Mouse (Mus musculus): ENCODE data around the gene Dcaf5. TPM values are rescaled to one million over a fixed set of nuclear protein-coding genes. Genes with fewer than 3 reads are reported as not detected.

Gene Dcaf5
- polyA plus RNA-seq, 1 experiment from 2014 or later: 24.3 TPM

DNA sequence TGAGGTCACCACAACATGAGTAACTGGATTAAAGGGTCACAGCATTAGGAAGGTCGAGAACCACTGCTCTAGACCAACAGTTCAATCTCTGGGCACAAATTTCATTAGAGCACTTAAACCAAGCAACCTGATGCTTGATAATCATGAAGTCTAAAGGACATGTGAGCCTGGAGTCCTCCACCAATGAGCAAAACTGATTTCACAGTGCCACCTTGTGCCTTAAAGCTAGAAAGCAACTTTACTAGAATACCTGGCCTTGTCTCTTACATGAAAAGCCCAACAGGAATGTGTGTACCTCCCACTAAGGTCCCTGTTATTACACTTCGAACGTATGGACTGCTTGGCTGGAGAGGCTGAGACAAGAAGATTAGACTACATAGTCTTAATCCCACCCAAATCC, 47.0 kb downstream of the Dcaf5 start:
- DNase-seq (ENCODE audit: low spot score) (peak; percentile 47), ATAC-seq (ENCODE audit: low FRiP score) (no peak)
- no peaks in the 10 kb centered on the region for H3K27me3 ChIP-seq (ENCODE audit: control insufficient read depth, insufficient read depth, low read length)
- no peaks in the 10 kb centered on the region for H3K4me1 ChIP-seq (replicated peaks; ENCODE audit: control insufficient read depth, insufficient read depth, low read length)
- H3K4me3 ChIP-seq (replicated peaks; ENCODE audit: low read length): no peak overlapping the region
- no peak overlapping the region for H3K9ac ChIP-seq
- H3K27ac ChIP-seq: no peak overlapping the region
- no peaks in the 10 kb centered on the region for H3K9me3 ChIP-seq (ENCODE audit: control insufficient read depth, low read length)
- WGBS: 74% methylated on average over 3 of the region's 3 CpGs
- H3K4me2 ChIP-seq (replicated peaks): no peak overlapping the region
- H3K36me3 ChIP-seq (replicated peaks; ENCODE audit: control insufficient read depth, insufficient read depth): peaks cover 34% of the 10 kb centered on the region

DNA sequence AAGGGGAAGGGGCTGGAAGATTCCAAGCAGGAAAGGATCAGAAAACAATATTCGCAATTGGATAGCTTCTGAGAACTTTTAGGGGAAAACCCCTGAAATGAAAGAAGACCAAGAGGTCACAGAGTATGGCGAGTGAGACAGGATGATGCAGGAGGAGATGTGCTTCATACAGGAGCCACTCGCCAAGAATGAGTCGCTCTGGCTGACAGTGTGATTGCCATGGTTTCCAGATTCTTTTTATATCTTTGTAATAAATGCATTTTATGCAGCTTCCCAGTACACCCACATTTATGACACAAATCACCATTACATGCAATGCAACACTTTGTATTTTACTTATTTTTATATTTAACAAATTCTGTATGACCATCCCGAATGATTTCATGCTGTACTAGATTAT, 49.1 kb downstream of the Dcaf5 start:
- no peaks in the 10 kb centered on the region for H3K4me1 ChIP-seq (replicated peaks; ENCODE audit: control insufficient read depth, insufficient read depth, low read length)
- no peak overlapping the region for H3K4me2 ChIP-seq (replicated peaks)
- no peaks in the 10 kb centered on the region for H3K9me3 ChIP-seq (ENCODE audit: control insufficient read depth, low read length)
- ATAC-seq (ENCODE audit: low FRiP score) (no peak), DNase-seq (ENCODE audit: low spot score) (no peak)
- WGBS: 94% methylated on average over 5 of the region's 5 CpGs
- no peak overlapping the region for H3K4me3 ChIP-seq (replicated peaks; ENCODE audit: low read length)
- H3K27ac ChIP-seq: no peak overlapping the region
- H3K9ac ChIP-seq: no peak overlapping the region
- H3K27me3 ChIP-seq (ENCODE audit: control insufficient read depth, insufficient read depth, low read length): no peaks in the 10 kb centered on the region
- H3K36me3 ChIP-seq (replicated peaks; ENCODE audit: control insufficient read depth, insufficient read depth): peaks cover 26% of the 10 kb centered on the region

DNA sequence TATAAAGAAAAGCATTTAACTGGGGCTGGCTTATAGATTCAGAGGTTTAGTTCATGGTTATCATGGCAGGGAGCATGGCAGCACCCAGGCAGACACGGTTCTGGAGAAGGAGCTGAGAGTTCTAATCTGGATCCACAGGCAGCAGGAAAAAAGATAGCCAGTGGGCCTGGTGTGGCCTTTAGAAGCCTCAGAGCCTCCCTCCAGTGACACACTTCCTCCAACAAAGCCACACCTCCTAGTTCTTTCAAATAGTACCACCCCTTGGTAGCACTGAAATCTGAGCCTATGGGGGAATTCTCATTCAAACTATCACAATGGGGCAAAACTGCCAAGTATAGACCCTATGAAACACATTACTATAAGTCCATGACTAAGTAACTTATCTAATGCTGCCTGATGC, 51.0 kb downstream of the Dcaf5 start:
- Histone ChIP-seq H3K4me1 (replicated peaks; ENCODE audit: control insufficient read depth, insufficient read depth, low read length) (no peaks in the 10 kb centered on the region), H3K9me3 (ENCODE audit: control insufficient read depth, low read length) (no peaks in the 10 kb centered on the region), H3K4me3 (replicated peaks; ENCODE audit: low read length) (no peak overlapping the region), H3K4me2 (replicated peaks) (no peak overlapping the region), H3K27me3 (ENCODE audit: control insufficient read depth, insufficient read depth, low read length) (no peaks in the 10 kb centered on the region), H3K36me3 (replicated peaks; ENCODE audit: control insufficient read depth, insufficient read depth) (peaks cover 26% of the 10 kb centered on the region), H3K9ac (no peak overlapping the region), H3K27ac (no peak overlapping the region)
- 85% methylated on average over 1 of the region's 1 CpGs for WGBS
- ATAC-seq (ENCODE audit: low FRiP score): no peak
- DNase-seq (ENCODE audit: low spot score): no peak

DNA sequence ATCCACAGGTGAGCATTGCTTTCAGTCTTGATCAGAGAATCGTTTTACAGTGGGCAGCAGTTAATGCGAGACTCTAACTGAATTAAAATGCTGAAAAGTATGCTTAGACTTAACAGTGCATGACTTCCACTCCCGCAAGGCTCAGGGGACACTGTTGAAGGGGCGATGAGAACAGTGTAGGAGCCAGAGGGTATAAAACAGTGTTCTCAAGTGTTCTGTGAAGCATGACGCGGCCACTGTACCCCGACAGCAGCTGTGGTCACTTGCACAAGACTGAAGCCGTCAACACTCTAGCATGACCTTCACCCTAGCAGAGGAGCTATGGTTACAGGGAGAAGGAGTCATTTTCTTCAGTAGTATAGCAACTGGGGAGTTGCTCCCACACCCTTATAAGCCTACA, 52.9 kb downstream of the Dcaf5 start:
- Histone ChIP-seq H3K36me3 (replicated peaks; ENCODE audit: control insufficient read depth, insufficient read depth) (peaks cover 25% of the 10 kb centered on the region), H3K27ac (no peak overlapping the region), H3K4me1 (replicated peaks; ENCODE audit: control insufficient read depth, insufficient read depth, low read length) (0 out of 2 replicates have a peak, but pooled peaks cover 4% of the 10 kb centered on the region), H3K9me3 (ENCODE audit: control insufficient read depth, low read length) (no peaks in the 10 kb centered on the region), H3K9ac (no peak overlapping the region), H3K27me3 (ENCODE audit: control insufficient read depth, insufficient read depth, low read length) (no peaks in the 10 kb centered on the region), H3K4me2 (replicated peaks) (no peak overlapping the region), H3K4me3 (replicated peaks; ENCODE audit: low read length) (no peak overlapping the region)
- 88% methylated on average over 8 of the region's 8 CpGs for WGBS
- DNase-seq (ENCODE audit: low spot score) (no peak), ATAC-seq (ENCODE audit: low FRiP score) (no peak)

DNA sequence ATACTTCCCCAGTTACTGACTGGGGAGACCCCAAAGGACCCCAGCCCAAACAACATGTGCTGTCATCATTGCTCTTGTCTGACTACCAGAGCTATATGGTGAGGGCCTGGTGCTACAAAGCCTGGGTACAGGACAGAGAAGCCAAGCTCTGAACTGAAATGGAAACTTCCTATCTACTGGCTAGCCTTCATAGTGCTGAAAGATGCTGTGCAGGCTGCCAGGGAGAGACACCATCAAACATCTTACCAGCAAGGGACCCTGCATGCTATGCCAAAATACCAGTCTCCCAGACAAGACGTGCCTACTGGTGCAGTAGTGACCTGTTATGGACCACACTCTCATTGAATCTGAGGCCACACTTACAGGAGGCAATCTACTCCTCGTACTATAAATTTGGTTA, 53.6 kb downstream of the Dcaf5 start:
- DNase-seq (ENCODE audit: low spot score) (no peak), ATAC-seq (ENCODE audit: low FRiP score) (no peak)
- H3K9me3 ChIP-seq (ENCODE audit: control insufficient read depth, low read length): no peaks in the 10 kb centered on the region
- H3K4me3 ChIP-seq (replicated peaks; ENCODE audit: low read length): no peak overlapping the region
- H3K4me2 ChIP-seq (replicated peaks): no peak overlapping the region
- 0 out of 2 replicates have a peak, but pooled peaks cover 4% of the 10 kb centered on the region for H3K4me1 ChIP-seq (replicated peaks; ENCODE audit: control insufficient read depth, insufficient read depth, low read length)
- no peak overlapping the region for H3K27ac ChIP-seq
- 90% methylated on average over 2 of the region's 2 CpGs for WGBS
- H3K27me3 ChIP-seq (ENCODE audit: control insufficient read depth, insufficient read depth, low read length): no peaks in the 10 kb centered on the region
- H3K9ac ChIP-seq: no peak overlapping the region
- H3K36me3 ChIP-seq (replicated peaks; ENCODE audit: control insufficient read depth, insufficient read depth): peaks cover 24% of the 10 kb centered on the region

DNA sequence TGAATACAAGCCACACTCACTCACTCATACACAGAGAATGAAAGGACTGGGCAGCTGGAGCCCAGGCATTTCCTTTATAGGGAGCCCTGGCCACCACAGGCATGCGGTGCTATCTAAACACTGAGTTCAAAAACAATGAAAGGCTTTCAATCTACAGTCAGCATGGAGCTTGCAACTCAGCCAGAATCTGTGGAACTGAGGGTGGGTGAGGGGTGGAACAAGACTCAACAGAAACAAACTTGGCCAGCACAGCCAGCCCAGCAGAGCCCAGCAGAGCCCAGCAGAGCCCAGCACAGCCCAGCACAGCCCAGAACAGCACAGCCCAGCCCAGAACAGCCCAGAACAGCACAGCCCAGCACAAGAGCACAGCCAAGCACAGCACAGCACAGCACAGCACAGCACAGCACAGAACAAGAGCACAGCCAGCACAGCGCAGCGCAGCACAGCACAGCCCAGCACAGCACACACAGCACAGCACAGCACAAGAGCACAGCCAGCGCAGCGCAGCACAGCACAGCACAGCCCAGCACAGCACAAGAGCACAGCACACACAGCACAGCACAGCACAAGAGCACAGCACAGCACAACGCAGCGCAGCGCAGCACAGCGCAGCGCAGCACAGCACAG, 56.5 kb downstream of the Dcaf5 start:
- ATAC-seq (ENCODE audit: low FRiP score): peak; percentile 89; the same call in 1 of the 2 replicates
- peak overlapping the region; percentile 55 for H3K27ac ChIP-seq

DNA sequence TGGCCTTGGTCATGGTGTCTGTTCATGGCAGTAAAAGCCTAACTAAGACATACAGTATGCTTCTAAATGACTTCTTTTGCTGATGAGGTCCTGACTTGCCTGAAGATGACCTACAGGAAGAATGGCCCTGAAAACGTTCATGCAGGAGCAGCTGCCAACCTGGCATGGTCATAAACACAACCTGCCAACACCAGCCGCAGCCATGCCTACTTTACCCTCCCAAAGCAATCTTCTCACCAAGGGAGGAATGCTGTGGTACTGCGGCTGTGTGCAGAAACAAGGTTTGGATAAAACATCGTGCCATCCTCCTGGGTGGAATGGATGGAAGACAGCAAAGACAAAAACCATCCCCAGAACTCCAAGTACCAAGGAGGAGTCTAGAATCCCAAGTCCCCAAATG, 57.0 kb downstream of the Dcaf5 start:
- H3K27me3 ChIP-seq (ENCODE audit: control insufficient read depth, insufficient read depth, low read length): no peaks in the 10 kb centered on the region
- peaks cover 37% of the 10 kb centered on the region for H3K36me3 ChIP-seq (replicated peaks; ENCODE audit: control insufficient read depth, insufficient read depth)
- DNase-seq (ENCODE audit: low spot score) (peak; percentile 31), ATAC-seq (ENCODE audit: low FRiP score) (no peak)
- WGBS: 61% methylated on average over 4 of the region's 4 CpGs
- no peaks in the 10 kb centered on the region for H3K9me3 ChIP-seq (ENCODE audit: control insufficient read depth, low read length)
- peak overlapping the region; percentile 55; the same call in 1 of the 2 replicates for H3K27ac ChIP-seq
- H3K9ac ChIP-seq: no peak overlapping the region
- 0 out of 2 replicates have a peak, but pooled peaks cover 4% of the 10 kb centered on the region for H3K4me1 ChIP-seq (replicated peaks; ENCODE audit: control insufficient read depth, insufficient read depth, low read length)
- H3K4me3 ChIP-seq (replicated peaks; ENCODE audit: low read length): no peak overlapping the region
- no peak overlapping the region for H3K4me2 ChIP-seq (replicated peaks)

More for the DNA sequence above, 56.5 kb downstream of the Dcaf5 start:
- 0 out of 2 replicates have a peak, but pooled peaks cover 4% of the 10 kb centered on the region for H3K4me1 ChIP-seq (replicated peaks; ENCODE audit: control insufficient read depth, insufficient read depth, low read length)
- H3K9ac ChIP-seq: no peak overlapping the region
- no peaks in the 10 kb centered on the region for H3K9me3 ChIP-seq (ENCODE audit: control insufficient read depth, low read length)
- 86% methylated on average over 10 of the region's 10 CpGs for WGBS
- H3K4me2 ChIP-seq (replicated peaks): no peak overlapping the region
- peaks cover 33% of the 10 kb centered on the region for H3K36me3 ChIP-seq (replicated peaks; ENCODE audit: control insufficient read depth, insufficient read depth)
- DNase-seq (ENCODE audit: low spot score): peak; percentile 64
- no peak overlapping the region for H3K4me3 ChIP-seq (replicated peaks; ENCODE audit: low read length)
- H3K27me3 ChIP-seq (ENCODE audit: control insufficient read depth, insufficient read depth, low read length): no peaks in the 10 kb centered on the region

DNA sequence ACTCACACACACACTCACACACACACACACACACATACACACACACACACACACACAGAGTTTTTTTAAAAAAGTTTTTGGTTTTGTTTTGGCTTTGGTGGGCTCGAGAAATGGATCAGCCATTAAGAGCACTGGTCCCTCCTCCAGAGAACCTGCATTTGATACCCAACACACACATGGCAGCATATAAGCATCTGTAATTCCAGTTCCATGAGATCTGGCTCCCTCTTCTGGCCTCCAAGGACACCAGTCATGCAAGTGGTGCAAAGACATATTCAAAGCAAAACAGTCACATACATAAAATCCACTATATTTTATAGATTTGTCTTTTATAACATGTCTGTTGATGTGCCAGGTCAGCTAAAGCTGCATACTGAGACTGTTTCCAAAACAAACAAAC, 58.8 kb downstream of the Dcaf5 start:
- Histone ChIP-seq H3K4me2 (replicated peaks) (no peak overlapping the region), H3K27me3 (ENCODE audit: control insufficient read depth, insufficient read depth, low read length) (no peaks in the 10 kb centered on the region), H3K4me1 (replicated peaks; ENCODE audit: control insufficient read depth, insufficient read depth, low read length) (0 out of 2 replicates have a peak, but pooled peaks cover 4% of the 10 kb centered on the region), H3K36me3 (replicated peaks; ENCODE audit: control insufficient read depth, insufficient read depth) (peaks cover 50% of the 10 kb centered on the region), H3K4me3 (replicated peaks; ENCODE audit: low read length) (no peak overlapping the region), H3K9ac (no peak overlapping the region), H3K9me3 (ENCODE audit: control insufficient read depth, low read length) (no peaks in the 10 kb centered on the region), H3K27ac (no peak overlapping the region)
- DNase-seq (ENCODE audit: low spot score) (peak; percentile 41), ATAC-seq (ENCODE audit: low FRiP score) (no peak)
- WGBS: 61% methylated on average over 1 of the region's 1 CpGs

DNA sequence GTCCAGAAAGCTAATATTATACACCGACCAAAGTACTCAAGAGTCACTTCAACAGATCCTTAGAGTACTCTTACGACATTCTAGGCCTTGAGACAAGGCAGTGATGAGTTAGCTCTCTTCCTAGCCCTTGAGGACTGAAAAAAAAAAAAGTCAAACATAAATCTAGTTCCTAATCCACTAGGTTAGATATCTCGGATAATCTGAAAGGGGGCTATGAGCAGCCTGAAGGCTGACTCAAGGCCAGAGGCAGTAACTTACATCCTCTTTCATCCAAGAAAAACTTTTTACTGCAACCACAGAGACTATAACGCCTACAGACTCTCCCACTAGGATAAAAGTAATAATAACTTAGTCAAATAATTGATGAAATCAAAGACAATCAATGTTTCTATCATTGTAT, 60.7 kb downstream of the Dcaf5 start:
- no peak overlapping the region for H3K9ac ChIP-seq
- H3K27ac ChIP-seq: no peak overlapping the region
- H3K36me3 ChIP-seq (replicated peaks; ENCODE audit: control insufficient read depth, insufficient read depth): peaks cover 53% of the 10 kb centered on the region
- no peaks in the 10 kb centered on the region for H3K9me3 ChIP-seq (ENCODE audit: control insufficient read depth, low read length)
- no peak overlapping the region for H3K4me2 ChIP-seq (replicated peaks)
- DNase-seq (ENCODE audit: low spot score) (no peak), ATAC-seq (ENCODE audit: low FRiP score) (no peak)
- H3K4me1 ChIP-seq (replicated peaks; ENCODE audit: control insufficient read depth, insufficient read depth, low read length): 0 out of 2 replicates have a peak, but pooled peaks cover 4% of the 10 kb centered on the region
- H3K27me3 ChIP-seq (ENCODE audit: control insufficient read depth, insufficient read depth, low read length): no peaks in the 10 kb centered on the region
- 95% methylated on average over 4 of the region's 4 CpGs for WGBS
- H3K4me3 ChIP-seq (replicated peaks; ENCODE audit: low read length): no peak overlapping the region

DNA sequence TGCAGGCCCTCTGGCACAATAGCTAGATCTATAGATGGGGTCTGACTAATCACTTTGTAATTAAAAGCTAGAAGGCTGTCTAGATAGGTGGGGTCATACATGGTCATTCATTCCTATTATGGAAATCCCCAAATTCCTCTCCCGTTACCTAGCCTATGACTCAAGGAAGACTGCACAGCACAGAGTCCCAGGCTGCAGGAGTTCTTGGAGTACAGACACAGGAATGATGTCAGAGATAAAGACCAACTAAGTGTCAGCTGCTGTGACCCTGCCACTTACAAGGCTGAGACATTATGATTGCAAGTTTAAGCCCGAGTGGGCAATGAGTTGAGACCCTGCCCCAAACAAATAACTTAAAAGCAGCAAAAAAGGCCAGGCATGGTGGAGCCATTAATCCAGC, 61.7 kb downstream of the Dcaf5 start:
- no peak overlapping the region for H3K4me2 ChIP-seq (replicated peaks)
- peaks cover 53% of the 10 kb centered on the region for H3K36me3 ChIP-seq (replicated peaks; ENCODE audit: control insufficient read depth, insufficient read depth)
- no peak overlapping the region for H3K4me3 ChIP-seq (replicated peaks; ENCODE audit: low read length)
- no peaks in the 10 kb centered on the region for H3K27me3 ChIP-seq (ENCODE audit: control insufficient read depth, insufficient read depth, low read length)
- H3K4me1 ChIP-seq (replicated peaks; ENCODE audit: control insufficient read depth, insufficient read depth, low read length): no peaks in the 10 kb centered on the region
- H3K27ac ChIP-seq: no peak overlapping the region
- no peak for DNase-seq (ENCODE audit: low spot score)
- WGBS: 90% methylated on average over 2 of the region's 2 CpGs
- H3K9ac ChIP-seq: no peak overlapping the region
- ATAC-seq (ENCODE audit: low FRiP score): no peak
- no peaks in the 10 kb centered on the region for H3K9me3 ChIP-seq (ENCODE audit: control insufficient read depth, low read length)
